Mouse (Mus musculus): ENCODE results near the gene Ppp1r16b. TPM values are rescaled to one million over a fixed set of nuclear protein-coding genes. Genes with fewer than 3 reads are reported as not detected.
A peak's percentile ranks its signal among the peaks of the same experiment; 100 is the strongest.

The Ppp1r16b gene
- total RNA-seq, 2 experiments from 2014 or later, result 13.8 to 14.2 TPM

DNA sequence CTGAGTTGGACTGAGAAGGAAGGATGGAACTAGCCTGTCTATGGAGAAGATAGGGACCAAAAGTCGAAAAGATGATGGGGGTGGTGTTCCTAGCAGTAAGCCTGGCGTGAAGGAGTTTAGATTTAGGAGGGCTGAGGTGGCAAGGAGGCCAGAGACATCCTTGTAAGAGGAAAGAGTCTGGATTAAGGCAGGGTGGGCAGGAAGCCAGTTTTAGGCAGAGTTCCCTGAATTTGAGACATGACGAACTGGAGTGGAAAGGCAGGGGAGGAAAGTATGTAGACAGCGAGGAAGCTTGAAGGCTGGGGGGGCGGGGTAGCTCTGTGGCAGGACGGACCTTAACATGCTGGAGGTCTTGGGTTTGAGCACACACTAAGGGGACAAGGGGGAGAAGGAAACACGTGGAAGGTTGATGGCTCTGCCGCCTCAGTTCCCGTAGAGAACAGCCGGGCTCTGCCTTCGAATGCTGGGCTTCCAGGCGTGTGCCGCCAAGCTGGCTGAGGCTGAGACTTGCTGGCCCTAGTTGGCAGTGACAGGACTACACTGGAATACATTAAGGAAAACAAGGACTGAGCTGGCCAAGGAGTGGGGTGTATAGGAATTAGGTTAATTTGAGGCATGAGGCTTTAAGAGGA, 105.0 kb downstream of the Ppp1r16b start:
- DNase-seq, result peak; percentile 57

DNA sequence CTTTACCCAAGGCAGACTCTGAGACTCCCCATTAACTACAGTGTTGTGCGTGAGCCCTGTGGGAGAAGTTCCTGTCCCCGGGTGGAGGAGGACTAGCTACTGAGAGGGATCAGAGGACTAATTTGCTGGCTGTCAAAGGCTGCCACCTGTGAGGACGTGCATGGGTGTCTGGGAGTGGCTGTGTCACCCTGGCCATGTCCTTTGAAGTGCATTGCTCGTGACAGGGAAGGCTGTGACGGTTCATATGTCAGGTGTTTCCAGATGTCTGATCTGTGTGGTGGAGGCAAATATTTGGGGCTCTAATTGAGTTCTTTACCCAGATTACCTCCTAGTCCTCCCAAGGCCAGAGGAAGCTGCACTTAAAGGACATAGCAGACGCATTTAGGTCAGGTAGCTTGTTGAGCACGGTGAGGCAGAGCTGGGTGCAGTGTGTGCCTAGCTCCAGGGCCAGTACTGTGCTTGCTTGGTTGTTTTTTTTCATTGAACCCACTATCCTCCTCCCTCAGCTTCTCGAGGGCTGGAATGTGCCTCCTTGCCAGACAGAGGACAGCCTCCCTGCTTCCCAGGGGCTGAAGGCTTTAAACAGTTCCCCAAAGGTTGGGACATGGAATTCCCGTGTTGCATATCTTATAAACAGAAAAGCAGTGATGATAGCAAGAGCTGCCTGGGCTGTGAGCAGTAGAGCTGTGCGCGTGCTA, 106.0 kb downstream of the Ppp1r16b start:
- no peak for DNase-seq

DNA sequence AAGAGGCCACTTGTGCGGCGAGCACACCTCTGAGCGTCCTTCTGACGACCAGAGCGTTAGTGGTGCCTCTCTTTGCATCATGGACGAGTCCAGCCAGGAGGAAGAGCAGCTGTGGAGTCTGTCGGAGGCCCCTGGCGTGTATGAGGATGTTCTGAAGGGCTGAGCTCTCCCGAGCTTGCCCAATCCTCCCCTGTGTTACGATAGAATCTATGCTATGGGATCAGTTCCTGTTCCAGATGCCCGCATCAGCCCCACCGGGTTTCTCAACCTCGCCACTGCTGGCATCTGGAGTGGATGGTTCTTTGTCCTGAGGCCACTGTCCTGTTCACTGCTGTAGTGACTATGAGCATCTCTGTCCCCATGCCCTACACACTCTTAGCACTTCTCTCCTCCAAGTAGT, 107.6 kb downstream of the Ppp1r16b start:
- no peak for DNase-seq

DNA sequence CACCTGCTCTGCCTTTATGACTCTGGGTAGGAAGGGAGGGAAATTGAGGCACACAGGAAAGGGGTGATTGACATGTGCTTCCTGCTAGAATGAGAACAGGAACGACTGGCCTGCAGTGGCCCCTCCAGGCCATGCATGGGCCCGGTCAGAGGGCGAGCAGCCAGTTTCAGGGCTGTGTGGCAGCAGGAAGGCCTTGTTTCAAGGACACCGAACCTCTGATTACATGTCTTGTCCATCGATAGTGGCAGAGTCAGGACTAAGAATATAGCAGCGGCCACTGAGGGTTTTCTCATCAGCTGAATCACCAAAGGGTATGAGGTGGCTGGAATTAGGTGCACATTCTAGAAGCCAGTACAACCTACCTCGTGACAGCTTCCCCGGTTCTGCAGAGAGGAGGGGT, 109.7 kb downstream of the Ppp1r16b start:
- no peak for DNase-seq

DNA sequence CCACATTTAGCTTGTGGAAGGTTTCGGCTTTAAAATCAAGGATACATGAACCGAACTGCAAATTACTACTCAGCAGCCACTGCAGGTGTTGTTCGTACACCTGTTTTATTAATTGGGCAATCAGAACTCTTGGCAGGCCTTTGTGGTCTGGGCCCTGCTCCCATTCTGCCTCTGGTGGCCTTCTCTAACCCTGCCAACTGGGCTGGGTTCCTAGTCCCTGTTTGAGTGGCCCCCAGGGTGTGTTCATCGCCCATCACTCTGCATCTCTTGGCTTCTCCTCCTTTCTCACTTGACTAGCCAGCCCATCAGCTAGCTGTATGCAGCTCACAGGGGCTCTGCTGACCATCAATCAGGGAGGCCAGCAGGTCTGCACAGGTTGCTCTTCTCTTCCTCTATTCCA, 111.5 kb downstream of the Ppp1r16b start:
- DNase-seq, result peak; percentile 24

DNA sequence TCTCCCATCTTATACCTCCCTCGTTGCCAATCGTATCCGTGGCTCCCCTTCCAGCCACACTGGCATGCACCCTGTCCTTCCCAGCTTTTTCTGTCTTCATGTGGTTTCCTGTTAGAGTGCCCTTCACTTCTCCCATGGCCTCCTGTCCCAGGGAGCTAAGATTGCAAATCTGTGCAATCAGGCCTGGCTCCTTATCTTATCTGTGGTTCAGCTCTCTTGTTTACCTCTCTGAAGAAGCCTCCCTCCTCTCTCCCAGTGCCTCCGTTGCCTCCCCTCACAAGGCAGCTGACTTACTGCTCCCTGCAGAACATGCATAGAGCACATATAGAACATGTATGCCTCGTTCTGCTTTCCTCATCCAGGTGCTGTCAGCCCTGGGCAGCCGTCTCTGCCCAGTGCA, 112.3 kb downstream of the Ppp1r16b start:
- DNase-seq, result no peak

DNA sequence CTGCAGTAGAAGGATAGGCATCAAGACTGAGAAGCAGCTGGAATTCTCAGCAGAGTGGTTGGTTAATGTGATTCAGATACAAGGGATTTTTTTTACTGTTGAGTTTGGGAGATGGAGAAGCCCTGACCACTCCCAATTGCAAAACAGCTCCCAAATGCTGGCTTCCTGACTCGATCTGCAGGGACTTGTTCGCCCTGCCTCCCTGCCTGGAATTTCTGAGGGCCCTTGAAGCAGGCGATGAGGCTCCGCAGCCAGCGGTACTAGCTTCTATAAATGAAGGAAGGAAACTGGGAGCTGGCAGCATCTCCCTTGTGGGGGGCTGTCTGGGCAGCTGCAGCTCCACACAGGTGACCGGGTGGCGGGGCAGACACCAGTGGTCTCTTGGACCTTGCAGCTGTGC, 113.2 kb downstream of the Ppp1r16b start:
- no peak for DNase-seq

DNA sequence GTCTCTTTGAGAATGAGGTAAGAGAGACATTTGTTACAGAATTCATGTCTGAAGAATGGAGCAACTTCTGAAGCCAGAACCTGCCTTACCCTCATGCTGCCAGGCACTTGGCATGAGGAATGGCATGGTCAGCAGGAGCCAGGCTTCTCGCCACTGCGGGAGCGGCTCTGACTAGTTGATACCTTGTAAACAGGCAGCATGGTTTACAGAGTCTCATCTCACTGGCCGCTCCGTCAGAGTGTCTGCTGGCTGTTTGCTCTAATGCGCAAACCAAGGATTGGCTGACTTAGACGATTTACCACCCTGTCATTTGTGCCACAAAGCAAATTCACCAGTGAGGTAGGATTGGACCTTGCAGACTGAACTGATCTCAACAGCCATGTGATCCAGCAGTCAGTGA, 115.9 kb downstream of the Ppp1r16b start:
- no peak for DNase-seq

DNA sequence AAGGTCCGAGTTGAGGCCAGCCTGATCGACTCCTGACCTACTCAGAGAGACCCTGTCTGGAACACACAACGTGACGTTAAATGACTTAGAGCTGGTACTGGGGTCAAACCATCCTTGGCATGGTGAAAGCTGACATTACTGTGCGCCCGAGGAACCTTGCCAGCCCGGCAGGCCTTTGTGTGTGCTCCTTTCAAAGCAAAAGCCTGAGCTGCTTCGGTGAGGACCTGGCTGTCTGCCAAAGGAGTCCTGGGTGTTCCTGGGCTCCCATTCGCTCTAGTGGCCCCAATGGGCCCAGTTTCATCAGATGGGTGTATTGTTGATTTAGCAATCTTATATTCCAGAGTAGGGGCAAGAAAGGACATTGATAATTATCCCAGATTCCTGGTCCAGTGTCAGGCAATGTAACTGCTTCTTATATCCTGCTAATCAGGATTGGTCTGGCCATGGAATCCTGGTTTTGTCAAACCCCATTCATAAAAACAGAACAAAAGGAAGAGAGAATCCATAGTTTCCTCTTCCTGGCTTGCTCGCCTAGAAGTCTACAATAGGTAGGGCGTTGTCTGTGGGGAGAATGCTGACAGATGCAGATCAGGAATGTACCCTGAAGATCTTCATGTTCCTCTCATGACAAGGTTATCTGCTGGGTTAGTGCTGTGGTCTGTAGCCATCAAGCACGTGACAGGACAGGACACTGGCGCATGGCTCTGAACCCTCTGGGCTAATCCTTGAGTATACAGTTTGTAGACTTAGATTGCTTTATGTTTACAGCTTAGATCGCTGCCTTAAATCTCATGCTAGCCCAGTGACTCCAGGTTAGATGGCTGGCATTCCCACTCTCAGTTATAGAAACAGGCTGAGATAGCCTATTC, 122.0 kb downstream of the Ppp1r16b start:
- DNase-seq, result peak; percentile 46

DNA sequence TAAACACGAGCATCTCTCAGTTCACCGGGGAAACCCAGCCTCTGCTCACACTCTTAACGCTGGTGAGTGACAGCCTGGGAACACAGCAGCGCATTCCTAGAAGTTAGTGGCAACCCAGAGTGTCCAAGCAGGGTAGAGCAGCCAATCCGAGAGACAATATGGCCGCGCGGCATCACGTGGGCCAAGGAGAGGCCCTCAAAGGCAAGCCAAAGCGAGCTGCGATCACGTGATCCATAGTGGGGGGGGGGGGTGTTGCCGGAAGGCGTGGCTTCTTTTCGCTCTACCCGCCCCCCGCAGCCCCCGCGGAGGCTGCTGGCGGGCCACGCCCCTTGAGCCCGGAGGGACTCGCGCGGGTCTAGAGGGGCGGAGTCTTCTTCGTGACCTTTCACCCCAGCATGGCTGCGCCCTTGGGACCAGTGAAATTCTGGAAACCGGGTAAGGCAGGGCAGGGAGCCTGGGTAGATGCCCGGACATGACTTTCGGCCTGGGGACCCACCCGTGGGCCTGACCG, 129.4 kb downstream of the Ppp1r16b start, which contains the start of gene Dhx35:
TSS of gene Dhx35 (plus strand) at position 314 of the 511 bp plus-strand sequence.
- DNase-seq, result peak; percentile 95

DNA sequence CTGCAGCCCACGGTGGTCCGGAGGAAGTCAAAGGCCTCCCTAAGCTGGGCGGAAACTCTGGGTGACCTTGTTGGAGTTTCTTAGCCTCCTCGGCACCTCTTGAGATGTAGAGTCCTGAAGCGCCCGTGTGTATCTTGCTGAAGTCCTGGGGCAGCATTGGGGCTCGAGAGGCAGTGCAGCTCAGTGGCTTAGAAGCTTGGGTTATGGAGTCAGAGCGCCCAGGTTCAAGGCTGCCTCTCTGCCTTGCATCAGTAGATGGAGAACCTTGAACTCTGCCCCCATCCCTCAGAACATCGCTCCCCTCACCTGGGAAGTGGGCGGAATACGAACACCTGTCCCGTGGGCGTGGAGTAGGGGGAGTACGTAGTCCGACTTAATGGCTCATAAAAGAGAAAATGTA, 129.8 kb downstream of the Ppp1r16b start:
- no peak for DNase-seq

DNA sequence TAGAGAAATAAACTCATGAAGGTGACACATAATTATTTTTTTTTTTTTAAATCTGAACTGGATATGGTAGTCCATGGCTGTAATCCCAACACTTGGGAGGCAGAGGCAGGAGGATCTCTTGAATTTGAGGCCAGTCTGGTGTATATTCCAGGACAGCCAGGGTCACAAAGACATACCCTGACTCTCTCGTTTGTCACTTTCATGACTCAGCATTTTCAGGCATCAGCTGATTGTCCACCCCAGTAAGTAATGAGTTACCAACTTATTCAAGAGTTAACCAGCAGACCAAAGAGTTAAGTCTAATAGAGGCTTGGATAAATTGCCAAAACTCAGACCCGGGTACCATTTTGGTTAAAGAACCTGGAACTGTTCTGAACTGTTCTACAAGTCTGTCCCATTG, 130.7 kb downstream of the Ppp1r16b start:
- DNase-seq, result no peak

DNA sequence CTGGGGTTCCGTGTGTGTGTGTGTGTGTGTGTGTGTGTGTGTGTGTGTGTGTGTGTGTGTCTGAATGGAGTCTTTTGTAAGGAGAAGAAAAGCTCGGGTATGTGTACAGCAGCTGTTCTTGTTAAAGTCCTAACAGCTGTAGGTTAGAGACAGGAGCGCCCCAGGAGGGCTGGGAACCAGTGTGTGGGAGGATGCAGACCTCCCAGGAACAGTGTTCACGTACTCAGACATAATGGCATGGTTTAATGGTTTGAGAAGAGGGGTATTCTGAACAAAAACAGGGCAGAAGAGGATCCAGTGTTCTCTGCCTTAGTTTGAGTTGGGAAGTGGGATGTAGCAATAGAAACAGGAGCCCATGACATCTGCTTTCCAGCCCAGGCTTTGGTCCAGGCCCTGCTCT, 134.1 kb downstream of the Ppp1r16b start:
- peak; percentile 18 for DNase-seq

DNA sequence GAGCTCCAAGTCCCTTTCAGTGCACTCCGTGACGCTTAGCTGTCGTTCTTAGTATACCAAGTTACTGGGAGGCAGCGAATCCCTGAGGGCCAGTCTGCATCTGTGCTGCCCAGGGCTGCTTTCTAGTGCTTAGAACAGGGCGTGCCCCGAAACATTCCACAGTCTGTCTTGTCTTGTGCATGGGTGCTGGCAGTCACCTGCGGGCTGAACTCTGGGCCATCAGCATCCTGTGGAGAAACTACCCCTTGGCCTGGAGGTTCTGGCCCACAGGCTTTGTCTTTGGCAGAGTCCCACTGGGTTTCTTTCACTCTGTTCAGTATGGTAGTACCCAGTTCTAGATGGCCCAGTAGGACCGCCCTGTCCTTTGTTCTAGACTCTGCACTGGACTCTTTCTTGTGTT, 135.6 kb downstream of the Ppp1r16b start:
- no peak for DNase-seq

DNA sequence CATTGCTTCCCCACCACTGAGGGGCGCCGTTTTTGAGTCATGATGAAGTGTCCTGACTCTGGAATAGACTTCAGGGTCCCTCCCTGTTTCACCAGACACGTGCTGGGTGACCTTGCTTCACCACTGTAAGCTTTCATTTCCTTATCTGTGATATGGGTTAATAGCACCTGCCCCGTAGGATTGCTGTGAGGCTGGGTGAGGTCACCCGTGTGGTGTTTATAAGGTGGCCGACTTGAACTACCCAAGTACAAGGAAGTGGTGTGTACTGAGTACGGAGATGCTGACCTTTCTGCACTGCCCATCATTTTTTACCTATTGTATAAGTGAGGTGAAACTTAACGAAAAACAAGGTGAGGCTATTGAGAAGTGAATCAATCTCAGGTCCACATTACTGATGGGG, 138.4 kb downstream of the Ppp1r16b start:
- no peak for DNase-seq

DNA sequence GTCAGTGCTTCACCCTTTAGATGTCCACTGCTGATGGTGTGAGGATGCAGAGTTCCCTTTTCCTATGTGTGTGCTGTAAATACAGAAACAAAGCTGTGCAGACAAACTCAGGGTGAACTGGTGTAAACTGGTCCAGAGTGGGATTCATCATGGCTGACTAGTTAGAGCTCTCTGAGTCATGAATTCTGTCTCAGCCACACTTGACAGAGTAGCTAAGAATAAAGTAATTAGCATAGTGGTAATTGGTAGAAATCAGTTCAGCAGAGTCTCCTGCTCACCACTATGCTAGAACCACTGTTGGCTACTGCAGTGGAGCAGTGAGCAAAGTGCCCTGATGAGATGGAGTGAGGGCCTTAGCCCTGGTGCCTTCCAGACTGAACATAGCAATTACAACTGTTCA, 150.5 kb downstream of the Ppp1r16b start:
- no peak for DNase-seq

Small RNA genes lying within 50 kb of the gene (microRNA-seq; reads per million reads assigned to microRNA genes)
- gene Gm26141 (0 reads per million in 2 experiments), gene Mir3474 (4.8 to 5.5 reads per million in 2 experiments)

Other genes with a start within 250 kb of the Ppp1r16b start
- gene Adig, start 162.8 kb upstream of the Ppp1r16b start, total RNA-seq (2021), result 1 to 10 TPM in 1 of 2 experiments, under 1 TPM in 1; 0.61 to 1.1 TPM
- not detected for gene Arhgap40, start 152.6 kb upstream of the Ppp1r16b start, total RNA-seq (2021)
- not detected for gene Slc32a1, start 54.6 kb upstream of the Ppp1r16b start, total RNA-seq (2021)
- gene Actr5, start 40.5 kb upstream of the Ppp1r16b start, total RNA-seq (2021), result 1 to 10 TPM; 9.0 to 9.4 TPM
- gene Fam83d, start 102.7 kb downstream of the Ppp1r16b start, total RNA-seq (2021), result 10 to 100 TPM; 29.9 to 33.7 TPM
- gene Dhx35, start 129.4 kb downstream of the Ppp1r16b start, total RNA-seq (2021), result 10 to 100 TPM; 33.2 to 33.3 TPM

Measured in heart, postnatal 4 days (tissue).